Mouse (Mus musculus) MEL (cell line): ENCODE data around the gene Prep. TPM values are rescaled to one million over a fixed set of nuclear protein-coding genes. Genes with fewer than 3 reads are reported as not detected.

Experiments
- DNase-seq: peaks from one replicate; pipeline ENCODE4 v3.0.0; 2011; ENCODE audit warnings: low read depth, low spot score
- H3K27ac ChIP-seq: 2 replicates; pipeline ENCODE4 v1.5.1; 2012; ENCODE audit warnings: low read depth, mild to moderate bottlenecking, control low read depth, low read length, moderate library complexity; ENCODE audit not compliant: control insufficient read depth
- H3K27me3 ChIP-seq, 2 experiments: fragments of 150-350 bp in 1 of 2; sonication (generic) in 1 of 2; 2 replicates each; pipeline ENCODE4 v1.6.1; 2012; ENCODE audit warnings: low read length in 2 of 2, mild to moderate bottlenecking in 2 of 2, improper control_type of control experiment in 1 of 2, moderate library complexity in 1 of 2; ENCODE audit not compliant: insufficient read depth in 2 of 2, control insufficient read depth in 1 of 2
- H3K36me3 ChIP-seq, 2 experiments: 2 replicates each; pipeline ENCODE4 v1.6.1; 2012 to 2014; ENCODE audit warnings: low read length in 2 of 2, improper control_type of control experiment in 1 of 2, inconsistent platforms in 1 of 2, mild to moderate bottlenecking in 1 of 2; ENCODE audit not compliant: insufficient read depth in 2 of 2, control insufficient read depth in 1 of 2
- H3K4me1 ChIP-seq, 2 experiments: fragments of 150-350 bp in 1 of 2; sonication (generic) in 1 of 2; 2 replicates each; pipeline ENCODE4 v1.6.1; 2012; ENCODE audit warnings: low read length in 2 of 2, improper control_type of control experiment in 1 of 2, mild to moderate bottlenecking in 1 of 2; ENCODE audit not compliant: insufficient read depth in 2 of 2, control insufficient read depth in 1 of 2
- H3K4me3 ChIP-seq, 2 experiments: fragments of 150-350 bp in 1 of 2; sonication (generic) in 1 of 2; 2 replicates each; pipeline ENCODE4 v1.5.1; 2012; ENCODE audit warnings: low read depth in 2 of 2, low read length in 2 of 2, mild to moderate bottlenecking in 2 of 2, moderate library complexity in 2 of 2, control low read depth in 1 of 2, improper control_type of control experiment in 1 of 2; ENCODE audit not compliant: control insufficient read depth in 1 of 2, insufficient read depth in 1 of 2
- H3K79me2 ChIP-seq: 2 replicates; pipeline ENCODE4 v1.6.1; 2012; ENCODE audit warnings: mild to moderate bottlenecking, low read length, moderate library complexity; ENCODE audit not compliant: control insufficient read depth, poor library complexity, insufficient read depth
- H3K9ac ChIP-seq: 2 replicates; pipeline ENCODE4 v1.6.1; 2012; ENCODE audit warnings: low read depth, mild to moderate bottlenecking, control low read depth, low read length, moderate library complexity; ENCODE audit not compliant: control insufficient read depth, poor library complexity, severe bottlenecking
- H3K9me3 ChIP-seq: fragments of 150-350 bp; sonication (generic); replicated peaks from 2 replicates; pipeline ENCODE4 v1.6.1; 2012; ENCODE audit warnings: mild to moderate bottlenecking, low read length, improper control_type of control experiment, moderate library complexity; ENCODE audit not compliant: insufficient read depth
- BHLHE40 ChIP-seq: IDR thresholded peaks from 2 replicates; pipeline ENCODE4 v1.6.1; 2012; ENCODE audit warnings: low read depth, mild to moderate bottlenecking, inconsistent platforms, low read length, improper control_type of control experiment, borderline replicate concordance
- CHD1 ChIP-seq: IDR thresholded peaks from 2 replicates; pipeline ENCODE4 v1.6.1; 2012; ENCODE audit warnings: low read depth, mild to moderate bottlenecking, inconsistent platforms, low read length, improper control_type of control experiment
- CHD2 ChIP-seq: IDR thresholded peaks from 2 replicates; pipeline ENCODE4 v1.6.1; 2011; ENCODE audit warnings: low read length, improper control_type of control experiment
- E2F4 ChIP-seq: IDR thresholded peaks from 2 replicates; pipeline ENCODE4 v1.6.1; 2011; ENCODE audit warnings: low read depth, low read length, improper control_type of control experiment, borderline replicate concordance
- ELF1 ChIP-seq: IDR thresholded peaks from 2 replicates; pipeline ENCODE4 v1.6.1; 2014; ENCODE audit warnings: low read depth, mild to moderate bottlenecking, inconsistent platforms, low read length, improper control_type of control experiment, moderate library complexity
- EP300 ChIP-seq, 2 experiments: IDR thresholded peaks; 2 replicates each; pipeline ENCODE4 v1.6.1; 2011; ENCODE audit warnings: improper control_type of control experiment in 2 of 2, low read length in 2 of 2, low read depth in 1 of 2, mild to moderate bottlenecking in 1 of 2
- ETS1 ChIP-seq: IDR thresholded peaks from 2 replicates; pipeline ENCODE4 v1.6.1; 2012; ENCODE audit warnings: low read depth, mild to moderate bottlenecking, inconsistent platforms, low read length, improper control_type of control experiment, moderate library complexity
- GABPA ChIP-seq: IDR thresholded peaks from 2 replicates; pipeline ENCODE4 v1.6.1; 2012; ENCODE audit warnings: low read depth, mild to moderate bottlenecking, inconsistent platforms, low read length, improper control_type of control experiment, moderate library complexity
- GATA1 ChIP-seq: IDR thresholded peaks from 2 replicates; pipeline ENCODE4 v1.6.1; 2011; ENCODE audit warnings: low read depth, low read length, improper control_type of control experiment
- HCFC1 ChIP-seq: IDR thresholded peaks from 2 replicates; pipeline ENCODE4 v1.6.1; 2012; ENCODE audit warnings: low read depth, mild to moderate bottlenecking, inconsistent platforms, low read length, improper control_type of control experiment, moderate library complexity
- JUND ChIP-seq: IDR thresholded peaks from 2 replicates; pipeline ENCODE4 v1.6.1; 2011; ENCODE audit warnings: low read depth, mild to moderate bottlenecking, improper control_type of control experiment, low read length
- KAT2A ChIP-seq: conservative IDR thresholded peaks from 2 replicates; pipeline ENCODE4 v1.6.1; 2012; ENCODE audit warnings: low read depth, low read length, improper control_type of control experiment, inconsistent platforms
- MAFK ChIP-seq: IDR thresholded peaks from 2 replicates; pipeline ENCODE4 v1.6.1; 2011; ENCODE audit warnings: low read depth, mild to moderate bottlenecking, low read length, improper control_type of control experiment, borderline replicate concordance
- MAX ChIP-seq: IDR thresholded peaks from 2 replicates; pipeline ENCODE4 v1.6.1; 2011; ENCODE audit warnings: low read length, improper control_type of control experiment
- MAZ ChIP-seq: IDR thresholded peaks from 2 replicates; pipeline ENCODE4 v1.6.1; 2012; ENCODE audit warnings: low read depth, mild to moderate bottlenecking, inconsistent platforms, low read length, improper control_type of control experiment
- MEF2A ChIP-seq: IDR thresholded peaks from 2 replicates; pipeline ENCODE4 v1.6.1; 2014; ENCODE audit warnings: low read depth, mild to moderate bottlenecking, inconsistent platforms, low read length, improper control_type of control experiment; ENCODE audit not compliant: poor library complexity, insufficient replicate concordance, severe bottlenecking; ENCODE audit errors: extremely low read depth
- MXI1 ChIP-seq: IDR thresholded peaks from 2 replicates; pipeline ENCODE4 v1.6.1; 2011; ENCODE audit warnings: mild to moderate bottlenecking, low read depth, low read length, improper control_type of control experiment
- MYB ChIP-seq: IDR thresholded peaks from 2 replicates; pipeline ENCODE4 v1.6.1; 2011; ENCODE audit warnings: mild to moderate bottlenecking, low read depth, low read length, improper control_type of control experiment
- MYC ChIP-seq: IDR thresholded peaks from 2 replicates; pipeline ENCODE4 v1.6.1; 2011; ENCODE audit warnings: low read depth, mild to moderate bottlenecking, low read length, improper control_type of control experiment, moderate library complexity
- NELFE ChIP-seq: IDR thresholded peaks from 2 replicates; pipeline ENCODE4 v1.6.1; 2011; ENCODE audit warnings: low read depth, low read length, improper control_type of control experiment
- NRF1 ChIP-seq: IDR thresholded peaks from 2 replicates; pipeline ENCODE4 v1.6.1; 2014; ENCODE audit warnings: low read depth, mild to moderate bottlenecking, inconsistent platforms, low read length, improper control_type of control experiment, moderate library complexity; ENCODE audit not compliant: poor library complexity, insufficient read depth, severe bottlenecking
- POLR2A ChIP-seq, 2 experiments: IDR thresholded peaks; 2 replicates each; pipeline ENCODE4 v1.6.1; 2011 to 2012; ENCODE audit warnings: low read length in 2 of 2, mild to moderate bottlenecking in 2 of 2, control low read depth in 1 of 2, improper control_type of control experiment in 1 of 2, low read depth in 1 of 2, moderate library complexity in 1 of 2; ENCODE audit not compliant: control insufficient read depth in 1 of 2, insufficient read depth in 1 of 2, poor library complexity in 1 of 2
- POLR2AphosphoS2 ChIP-seq: IDR thresholded peaks from 2 replicates; pipeline ENCODE4 v1.6.1; 2011; ENCODE audit warnings: low read length, improper control_type of control experiment
- POLR2AphosphoS5 ChIP-seq: IDR thresholded peaks from 2 replicates; pipeline ENCODE4 v1.6.1; 2012; ENCODE audit warnings: low read depth, borderline replicate concordance, mild to moderate bottlenecking, inconsistent platforms, low read length, moderate library complexity, mixed read lengths
- RAD21 ChIP-seq: IDR thresholded peaks from 2 replicates; pipeline ENCODE4 v1.6.1; 2011; ENCODE audit warnings: mild to moderate bottlenecking, low read depth, low read length, improper control_type of control experiment
- RCOR1 ChIP-seq: IDR thresholded peaks from 2 replicates; pipeline ENCODE4 v1.6.1; 2012; ENCODE audit warnings: low read depth, mild to moderate bottlenecking, inconsistent platforms, low read length, improper control_type of control experiment
- SMC3 ChIP-seq: IDR thresholded peaks from 2 replicates; pipeline ENCODE4 v1.6.1; 2011; ENCODE audit warnings: low read depth, low read length, improper control_type of control experiment
- TBP ChIP-seq: IDR thresholded peaks from 2 replicates; pipeline ENCODE4 v1.8.0; 2011; ENCODE audit warnings: low read depth, low read length, improper control_type of control experiment
- TCF12 ChIP-seq: IDR thresholded peaks from 2 replicates; pipeline ENCODE4 v1.6.1; 2014; ENCODE audit warnings: low read depth, mild to moderate bottlenecking, inconsistent platforms, low read length, improper control_type of control experiment, moderate library complexity
- UBTF ChIP-seq: IDR thresholded peaks from 2 replicates; pipeline ENCODE4 v1.6.1; 2012; ENCODE audit warnings: low read depth, mild to moderate bottlenecking, inconsistent platforms, low read length, improper control_type of control experiment, moderate library complexity, borderline replicate concordance; ENCODE audit not compliant: insufficient read depth
- USF1 ChIP-seq: IDR thresholded peaks from 2 replicates; pipeline ENCODE4 v1.6.1; 2014; ENCODE audit warnings: low read depth, mild to moderate bottlenecking, inconsistent platforms, low read length, improper control_type of control experiment, moderate library complexity
- USF2 ChIP-seq, 2 experiments: IDR thresholded peaks; 2 replicates each; pipeline ENCODE4 v1.6.1; 2011 to 2012; ENCODE audit warnings: improper control_type of control experiment in 2 of 2, low read length in 2 of 2, borderline replicate concordance in 1 of 2, inconsistent platforms in 1 of 2, low read depth in 1 of 2, mild to moderate bottlenecking in 1 of 2; ENCODE audit not compliant: insufficient read depth in 1 of 2
- ZC3H11A ChIP-seq: IDR thresholded peaks from 2 replicates; pipeline ENCODE4 v1.6.1; 2012; ENCODE audit warnings: low read depth, mild to moderate bottlenecking, inconsistent platforms, low read length, improper control_type of control experiment
- ZKSCAN1 ChIP-seq: IDR thresholded peaks from 2 replicates; pipeline ENCODE4 v1.6.1; 2012; ENCODE audit warnings: low read depth, mild to moderate bottlenecking, inconsistent platforms, low read length, improper control_type of control experiment, moderate library complexity
- ZMIZ1 ChIP-seq: IDR thresholded peaks from 2 replicates; pipeline ENCODE4 v1.6.1; 2012; ENCODE audit warnings: low read depth, mild to moderate bottlenecking, inconsistent platforms, low read length, improper control_type of control experiment, moderate library complexity
- ZNF384 ChIP-seq: IDR thresholded peaks from 2 replicates; pipeline ENCODE4 v1.6.1; 2012; ENCODE audit warnings: low read depth, mild to moderate bottlenecking, inconsistent platforms, low read length, improper control_type of control experiment
- polyA plus RNA-seq, 2 experiments: library from polyadenylated mRNA; stranded (reverse) in 1 of 2; unstranded in 1 of 2; fragments of >175 nt in 1 of 2; fragments of >200 nt in 1 of 2; gene quantifications; 2 replicates each; pipeline versions ENCODE4 v1.2.1 to v1.2.4; 2012; ENCODE audit warnings: low replicate concordance in 2 of 2, low read depth in 1 of 2; ENCODE audit not compliant: insufficient read length in 2 of 2, insufficient read depth in 1 of 2, missing spikeins in 1 of 2
- total RNA-seq: library from RNA; depleted of rRNA; stranded (reverse); fragments of 300-350 nt; gene quantifications from 2 replicates; pipeline ENCODE4 v1.2.3, GENCODE M21; 2012; rRNA removed

Prep gene
- 12.0 and 12.3 TPM in 2 replicates for total RNA-seq
- 10 to 100 TPM in 1 of 2 experiments, not detected in 1; 24.4 TPM for polyA plus RNA-seq

GRCm38 (mm10) chr10:45066931-45067308 lies at the start of gene Prep:
Gene Prep, plus strand, starts transcription at chr10:45067203.
- Histone ChIP-seq H3K36me3 (peaks cover 1 to 52% of the 10 kb centered on the region in 2 experiments; a peak in 3 of 4 replicates), H3K4me3 (peak within 1 kb of the TSS; percentile 99), H3K27me3 (no peaks in the 10 kb centered on the region), H3K9ac (peak within 1 kb of the TSS; percentile 97), H3K4me1 (peaks cover 14 to 51% of the 10 kb centered on the region in 2 experiments), H3K27ac (peak within 1 kb of the TSS; percentile 82), H3K79me2 (peaks cover 40% of the 10 kb centered on the region), H3K9me3 (no peaks in the 10 kb centered on the region)
- DNase-seq: peak; percentile 90
- TF ChIP-seq ZKSCAN1 (no peak), JUND (no peak), E2F4 (no peak), GABPA (no peak), ZNF384 (no peak), BHLHE40 (peak; percentile 45; the same call in 1 of the 2 replicates), POLR2AphosphoS2 (no peak), ZC3H11A (no peak), NELFE (peak; percentile 67), TCF12 (peak; percentile 42; the same call in 1 of the 2 replicates), CHD1 (no peak), MYC (peak; percentile 67; the same call in 1 of the 2 replicates), CHD2 (no peak), POLR2A (IDR thresholded peaks at IDR 0.05; ENCODE audit: control insufficient read depth in 1 of 2, insufficient read depth in 1 of 2, low read depth in 1 of 2, low read length in 2 of 2, poor library complexity in 1 of 2) (peak; percentile 59 to 63; a peak in 2 of 4 replicates), MYB (no peak), MEF2A (0 out of 2 replicates have a peak, but pooled peaks have one; percentile 17), RAD21 (peak; percentile 26; the same call in 1 of the 2 replicates), EP300 (IDR thresholded peaks at IDR 0.05; ENCODE audit: low read depth in 1 of 2, low read length in 2 of 2) (no peak), UBTF (no peak), TBP (no peak), USF2 (IDR thresholded peaks at IDR 0.05; ENCODE audit: borderline replicate concordance in 1 of 2, insufficient read depth in 1 of 2, low read depth in 1 of 2, low read length in 2 of 2) (no peak), GATA1 (no peak), POLR2AphosphoS5 (no peak), MAZ (peak; percentile 63; the same call in 1 of the 2 replicates), SMC3 (no peak), MAFK (no peak), MAX (peak; percentile 69; the same call in 1 of the 2 replicates), NRF1 (0 out of 2 replicates have a peak, but pooled peaks have one; percentile 17), MXI1 (peak; percentile 93), USF1 (no peak), HCFC1 (peak; percentile 69), RCOR1 (no peak), KAT2A (no peak), ETS1 (peak; percentile 47; the same call in 1 of the 2 replicates), ZMIZ1 (no peak; the same call in 1 of the 2 replicates), ELF1 (peak; percentile 87)
